Mouse (Mus musculus) brain, embryonic 18.5 days (tissue): ENCODE measurements at regions not wholly inside any gene's neighbourhood (a gene's known extent, or its start where the extent isn't known, plus 50 kb on each side); places are given as distances from the start of the nearest gene placed in this dataset.
A peak's percentile ranks its signal among the peaks of the same experiment; 100 is the strongest.

Experiments used
- DNase-seq: peaks from one replicate; pipeline ENCODE4 v3.0.0-alpha.2; 2012; ENCODE audit warnings: low read depth, low spot score

DNA sequence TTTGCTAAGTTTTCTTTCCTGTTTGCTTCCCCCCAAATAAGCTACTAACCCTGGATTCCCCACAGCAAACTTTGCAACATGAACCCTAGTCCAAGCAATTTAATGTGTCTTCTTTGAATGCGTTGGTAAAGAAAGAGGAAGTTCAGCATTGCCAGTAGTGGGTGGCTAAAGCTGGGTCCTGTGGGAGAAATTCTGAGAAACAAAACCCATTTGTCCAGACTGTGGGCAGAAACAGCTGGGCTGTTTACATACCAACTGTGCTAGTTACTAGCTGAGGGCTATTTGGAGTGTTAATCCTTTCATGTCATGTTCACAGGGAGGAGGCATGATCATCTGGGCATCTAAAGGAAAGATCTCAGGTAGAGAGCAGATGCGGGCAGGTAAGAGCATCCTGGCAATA is 51.8 kb upstream of the 1190002N15Rik start:
- DNase-seq: no peak

DNA sequence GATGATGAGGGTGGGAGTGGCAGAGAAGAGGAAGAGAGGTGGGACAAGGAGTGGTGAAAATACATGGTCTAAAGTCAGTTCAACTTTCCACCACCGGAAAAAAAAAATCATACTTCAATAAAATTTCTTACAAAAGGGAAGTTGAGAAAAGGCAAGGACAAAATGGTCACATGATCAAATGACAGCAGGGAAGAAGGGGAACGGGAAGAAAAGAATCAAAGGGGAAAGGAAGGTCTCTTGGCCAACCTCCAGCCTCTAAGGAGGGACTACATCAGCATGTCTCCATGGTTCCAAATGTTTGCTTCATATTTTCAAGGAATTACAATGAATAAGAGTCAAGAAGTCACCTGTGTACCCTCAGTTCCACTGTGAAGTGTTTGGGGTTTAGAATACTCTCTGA is 64.7 kb upstream of the Slc9a9 start:
- DNase-seq: no peak

DNA sequence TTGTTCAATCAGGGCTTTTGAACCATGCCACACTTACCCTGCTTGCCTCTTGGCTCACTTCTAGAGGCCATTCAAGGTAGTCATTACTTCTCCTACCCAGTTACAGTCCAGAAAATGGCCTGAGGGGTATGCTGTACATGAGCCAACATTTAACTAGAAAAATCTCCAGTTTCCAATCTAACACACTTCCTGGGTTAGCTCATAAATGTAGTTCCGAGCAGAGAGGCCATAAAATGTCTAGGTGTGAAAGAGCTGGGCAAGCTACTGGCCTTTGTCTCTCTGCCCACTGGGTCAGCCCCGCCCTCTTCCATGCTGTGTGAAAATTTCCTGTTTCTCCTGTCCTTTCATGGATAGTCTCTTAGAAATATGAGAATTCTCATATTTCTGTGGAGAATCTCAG is 63.3 kb upstream of the Slc9a9 start:
- DNase-seq: no peak

DNA sequence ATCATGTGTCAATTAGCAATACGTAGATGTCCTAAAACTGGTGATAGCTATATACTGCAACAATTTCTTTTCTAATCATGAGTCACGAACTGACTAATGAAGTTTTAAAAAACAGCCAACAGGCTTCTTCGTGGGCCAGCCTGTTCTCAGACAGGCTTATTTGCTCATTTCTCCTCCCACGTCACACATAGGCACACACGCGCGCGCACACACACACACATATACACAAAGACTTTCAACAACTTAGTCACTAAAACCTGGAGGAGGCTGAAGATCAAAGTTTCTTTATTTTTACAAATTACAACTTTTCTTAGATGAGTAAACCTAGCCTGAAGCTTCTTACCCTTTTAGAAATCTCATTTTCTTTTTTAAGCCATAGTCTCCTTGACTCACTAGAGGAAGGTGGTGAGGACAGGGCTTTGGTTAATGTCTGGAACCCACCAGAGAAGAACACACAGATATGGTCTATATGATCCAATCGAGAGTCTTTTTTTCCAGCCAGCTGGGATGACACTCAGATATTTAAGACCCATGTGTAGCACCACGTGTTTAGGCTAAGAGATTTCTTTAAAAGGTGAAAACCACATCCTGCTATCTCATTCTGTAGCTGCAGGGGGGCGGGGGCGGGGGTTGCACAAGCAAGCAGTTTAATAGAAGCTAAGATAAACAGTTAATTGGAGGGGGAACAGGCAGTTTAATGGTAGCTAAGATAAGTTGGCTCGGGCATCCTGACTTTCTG is 62.5 kb upstream of the Slc9a9 start:
- no peak for DNase-seq

DNA sequence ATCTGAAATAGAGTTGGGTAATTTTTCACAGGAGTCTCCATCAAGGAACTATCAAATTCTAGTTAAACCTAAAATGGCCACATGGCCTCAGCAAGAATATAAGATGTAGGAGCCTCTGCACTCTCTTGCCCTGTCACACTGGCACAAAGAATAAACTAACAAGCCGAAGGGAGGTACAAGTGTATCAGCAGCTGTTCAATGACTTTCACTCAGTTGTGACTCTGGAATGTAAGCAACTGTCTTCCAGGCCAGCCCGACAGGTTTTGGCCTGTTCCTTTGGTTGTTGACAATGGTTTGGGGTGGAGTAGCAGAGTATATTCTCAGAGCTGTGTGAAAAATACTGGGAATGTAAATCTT is 62.0 kb upstream of the Slc9a9 start:
- no peak for DNase-seq

DNA sequence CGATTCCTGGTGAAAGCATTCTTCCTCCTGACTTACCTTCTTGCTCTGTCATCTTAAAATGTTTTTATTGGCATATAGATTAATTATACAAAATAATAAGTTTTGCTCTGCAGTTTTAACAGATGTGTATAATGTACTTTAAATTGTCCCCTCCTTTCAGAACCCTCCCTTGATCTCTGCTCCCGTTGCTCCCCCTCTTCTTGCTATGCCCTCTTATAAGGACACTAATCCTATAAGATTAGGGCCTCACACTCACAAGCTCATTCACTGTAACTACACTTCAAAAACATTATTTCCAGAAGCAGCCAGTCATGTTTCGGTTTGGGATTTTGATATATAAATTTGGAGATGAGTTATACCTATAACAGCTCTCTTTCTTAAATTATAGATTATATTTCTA is 59.6 kb upstream of the Slc9a9 start:
- no peak for DNase-seq

DNA sequence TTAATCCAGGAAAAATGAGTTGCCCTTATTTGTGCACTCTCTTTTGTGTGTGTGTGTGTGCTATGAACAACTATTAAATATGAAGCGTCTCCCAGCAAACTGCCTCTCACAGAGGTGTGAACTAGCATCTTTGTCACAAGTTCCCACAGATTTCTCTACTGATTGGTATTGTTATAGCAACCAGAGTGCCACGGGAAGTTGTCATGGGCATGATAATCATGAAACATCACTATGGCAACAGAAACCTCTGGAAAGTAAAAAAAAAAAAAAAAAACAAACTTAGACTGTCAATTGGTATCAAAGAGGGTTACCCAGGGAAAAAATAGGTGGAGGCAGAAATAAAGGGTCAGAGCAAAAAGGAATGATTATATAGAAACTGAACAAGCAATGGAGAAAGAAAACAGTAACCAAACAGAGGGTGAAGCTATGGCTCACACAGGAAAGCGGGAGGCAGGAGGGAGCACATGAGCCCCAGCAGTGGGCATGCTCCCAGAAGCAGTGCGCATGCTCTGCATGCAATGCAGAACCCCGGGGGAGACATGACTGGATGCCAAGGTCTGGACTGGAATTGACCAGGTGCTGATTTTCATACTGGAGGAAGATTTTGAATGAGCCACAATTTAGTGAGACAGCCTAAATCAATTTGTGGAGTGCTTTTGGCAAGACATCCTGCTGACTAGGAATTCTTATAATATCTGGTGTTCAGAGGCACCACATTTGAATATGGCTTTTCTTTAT is 58.9 kb upstream of the Slc9a9 start:
- DNase-seq: no peak

DNA sequence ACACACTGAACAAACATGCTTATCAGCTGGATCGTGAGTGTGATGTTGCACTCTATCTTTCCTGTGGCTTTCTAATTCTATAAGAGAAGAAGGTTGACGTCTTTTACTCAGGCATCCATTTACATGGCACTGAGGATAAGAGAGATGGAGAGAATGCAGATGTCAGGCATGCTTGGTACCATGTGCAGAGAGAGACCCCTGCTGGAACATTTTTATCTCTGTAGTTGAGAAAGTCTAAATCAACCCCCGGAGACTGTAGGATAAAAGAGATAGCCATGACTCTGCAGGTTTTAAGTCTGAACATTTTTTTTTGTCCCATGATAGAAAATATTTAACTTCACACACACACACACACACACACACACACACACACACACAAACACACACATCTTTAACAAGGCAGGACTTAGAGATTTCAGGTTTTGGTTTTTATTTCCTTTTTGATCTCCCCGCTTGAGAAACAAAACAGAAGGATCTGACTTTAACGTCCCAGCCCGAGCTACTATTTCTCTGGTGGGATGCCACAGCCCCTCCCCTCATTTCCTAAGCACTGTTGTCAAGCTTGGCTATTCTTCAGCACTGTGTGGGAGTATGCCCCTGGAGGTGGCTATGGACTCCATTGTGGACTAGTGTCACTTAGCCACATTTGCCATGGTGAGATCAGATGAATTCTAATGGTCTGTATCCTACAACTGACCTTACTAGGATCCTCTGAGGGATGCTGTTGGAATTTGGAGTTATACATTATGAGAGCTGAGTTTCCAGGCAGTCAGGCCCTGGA is 55.6 kb upstream of the Slc9a9 start:
- peak; percentile 56 for DNase-seq

DNA sequence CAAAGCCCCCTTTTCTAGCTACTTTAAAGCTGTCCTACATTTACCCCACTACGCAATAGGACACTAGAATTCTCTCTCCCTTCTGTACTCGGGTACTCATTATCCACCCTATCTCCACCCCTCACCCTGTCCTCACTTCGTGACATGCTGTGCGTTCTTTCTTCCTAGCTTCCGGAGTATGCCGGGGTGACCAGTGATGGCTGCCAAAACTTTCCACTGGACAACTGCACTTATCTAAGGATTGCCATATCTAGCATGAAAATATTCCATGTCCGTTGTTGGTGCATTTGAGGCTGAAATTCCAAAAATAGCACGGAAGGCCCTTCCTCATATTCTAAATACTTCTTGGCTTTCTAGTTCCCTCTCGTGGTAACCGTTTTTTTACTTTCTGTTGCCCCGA is 54.5 kb upstream of the Slc9a9 start:
- DNase-seq: no peak

DNA sequence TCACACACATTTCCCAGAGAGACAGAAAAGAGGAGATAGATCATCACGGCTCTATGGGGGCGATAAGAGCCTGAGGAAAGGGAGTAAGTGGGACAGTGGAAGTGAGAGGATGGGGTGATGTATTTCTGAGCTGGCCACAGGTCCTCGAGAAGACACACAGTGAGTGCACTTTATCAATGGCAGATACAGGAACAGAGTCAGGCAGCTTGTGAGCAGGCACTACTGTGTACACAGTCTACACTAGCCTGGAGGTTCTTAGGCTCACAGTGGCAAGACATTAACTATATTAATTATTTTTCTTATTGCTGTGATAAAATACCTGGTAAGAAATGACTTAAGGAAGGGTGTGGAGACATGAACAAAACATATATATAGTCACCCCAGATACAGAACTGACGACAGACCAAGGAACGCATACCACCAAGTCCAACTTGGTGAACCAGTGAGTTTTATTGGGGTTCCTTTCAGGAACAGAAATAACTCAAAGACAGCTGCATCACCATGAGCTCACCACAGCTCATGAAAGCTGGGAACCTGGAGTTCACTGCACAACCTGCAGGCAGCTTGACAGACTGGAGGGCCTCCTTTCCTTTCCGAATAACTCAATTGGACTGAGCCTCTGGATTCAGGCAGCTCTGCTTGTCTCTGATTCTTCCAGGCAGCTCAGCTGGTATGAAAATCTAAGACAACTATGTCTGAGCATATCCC is 51.5 kb upstream of the Slc9a9 start:
- no peak for DNase-seq
